Mouse (Mus musculus) adipocyte (in vitro differentiated cells): ENCODE measurements around the gene Tamm41.

Experiments used
- DNase-seq: peaks from one replicate; pipeline ENCODE4 v3.0.0-alpha.2; 2016; ENCODE audit warnings: low spot score

Tamm41 gene

GRCm38 (mm10) chr6:115037103-115038094, at the start of gene Tamm41:
Gene Tamm41 (minus strand): TSS chr6:115037876.
- DNase-seq: peak; percentile 88

DNA sequence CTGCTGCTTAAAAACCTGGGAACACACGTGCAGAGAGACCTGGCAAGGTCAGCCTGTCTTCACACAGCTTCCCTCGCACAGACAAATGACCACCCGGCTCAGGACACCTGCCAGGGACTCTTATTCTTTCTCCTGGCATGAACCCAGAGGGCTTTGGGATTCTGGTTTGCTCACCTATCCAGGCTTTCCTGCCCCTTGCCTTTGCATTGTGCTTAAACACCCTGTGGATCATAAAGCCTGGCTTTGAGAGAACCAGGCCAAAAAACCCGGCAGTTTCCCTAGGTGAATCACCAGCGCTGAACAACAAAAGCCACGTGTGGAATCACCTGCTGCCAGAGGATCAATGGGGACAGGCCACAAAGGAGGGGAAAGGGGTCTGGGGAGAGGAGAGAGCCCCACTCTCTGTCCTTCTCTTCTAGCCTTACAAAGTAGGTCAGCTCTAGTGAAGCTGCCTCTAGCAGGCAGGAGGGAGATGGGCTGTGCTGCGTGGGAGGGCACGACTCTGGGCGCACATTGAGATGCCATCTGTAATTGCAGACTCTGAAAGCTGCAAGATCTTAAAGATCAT, 47.7 kb upstream of the Tamm41 start:
- no peak for DNase-seq

DNA sequence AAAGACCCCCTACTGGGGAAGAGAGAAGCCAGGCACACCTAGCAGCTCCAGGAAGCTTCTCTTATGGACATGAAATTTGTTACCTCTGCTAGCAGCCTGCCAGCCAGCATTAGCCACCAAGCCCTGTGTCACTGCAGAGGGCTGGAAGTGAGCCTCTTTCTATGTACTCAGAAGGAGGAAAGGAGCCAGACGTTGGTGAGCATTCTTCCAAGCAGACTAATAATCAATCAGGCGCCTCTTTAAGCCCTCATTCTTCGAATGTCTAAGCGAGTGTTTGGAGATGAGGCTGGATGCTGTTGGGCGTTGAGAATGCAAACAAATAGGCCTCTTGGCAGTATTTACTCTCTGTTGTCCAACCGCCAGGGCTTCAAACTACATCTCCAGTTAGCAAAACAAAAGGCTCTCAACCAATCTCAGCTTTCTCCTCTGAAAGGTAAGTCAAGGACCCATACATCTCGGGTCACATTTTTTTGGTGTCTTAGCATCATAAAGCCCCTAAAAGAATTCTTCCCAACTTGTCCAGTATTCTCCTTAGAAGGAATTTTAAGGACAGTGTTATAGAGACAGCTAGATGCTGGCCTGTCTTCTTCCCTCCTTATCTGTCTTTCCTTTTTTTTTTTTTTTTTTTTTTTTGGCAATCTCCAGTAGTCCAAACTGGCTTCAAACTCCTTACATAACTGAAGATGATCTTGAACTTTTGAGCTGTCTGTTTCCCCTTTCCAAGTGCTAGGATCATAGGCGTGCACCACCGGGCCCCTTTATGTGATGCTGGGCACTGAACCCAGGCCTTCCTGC, 39.3 kb upstream of the Tamm41 start:
- DNase-seq: no peak

DNA sequence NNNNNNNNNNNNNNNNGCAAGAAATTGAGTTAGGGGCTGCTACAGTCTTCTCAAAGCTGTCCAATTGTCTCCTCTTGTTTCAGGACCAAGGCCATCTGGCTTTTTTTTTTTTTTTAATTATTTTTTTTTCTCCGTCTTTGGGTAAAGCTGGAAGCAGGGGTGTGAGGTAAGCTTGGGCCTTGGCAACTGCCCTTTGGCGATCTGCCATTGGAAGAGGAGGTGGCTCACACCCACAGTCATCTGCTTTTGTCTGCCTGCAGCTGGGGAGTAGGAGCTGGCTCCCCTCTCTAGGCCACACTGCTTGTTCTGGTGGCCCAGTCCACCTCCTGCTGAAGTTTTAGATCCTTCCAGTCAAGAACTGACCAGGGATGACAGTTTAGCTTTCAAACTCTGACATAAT, 34.3 kb upstream of the Tamm41 start:
- peak; percentile 47 for DNase-seq

- DNase-seq: peak; percentile 30
Observed at GRCm38 (mm10) chr6:115065411-115066241, 27.9 kb upstream of the Tamm41 start.

DNA sequence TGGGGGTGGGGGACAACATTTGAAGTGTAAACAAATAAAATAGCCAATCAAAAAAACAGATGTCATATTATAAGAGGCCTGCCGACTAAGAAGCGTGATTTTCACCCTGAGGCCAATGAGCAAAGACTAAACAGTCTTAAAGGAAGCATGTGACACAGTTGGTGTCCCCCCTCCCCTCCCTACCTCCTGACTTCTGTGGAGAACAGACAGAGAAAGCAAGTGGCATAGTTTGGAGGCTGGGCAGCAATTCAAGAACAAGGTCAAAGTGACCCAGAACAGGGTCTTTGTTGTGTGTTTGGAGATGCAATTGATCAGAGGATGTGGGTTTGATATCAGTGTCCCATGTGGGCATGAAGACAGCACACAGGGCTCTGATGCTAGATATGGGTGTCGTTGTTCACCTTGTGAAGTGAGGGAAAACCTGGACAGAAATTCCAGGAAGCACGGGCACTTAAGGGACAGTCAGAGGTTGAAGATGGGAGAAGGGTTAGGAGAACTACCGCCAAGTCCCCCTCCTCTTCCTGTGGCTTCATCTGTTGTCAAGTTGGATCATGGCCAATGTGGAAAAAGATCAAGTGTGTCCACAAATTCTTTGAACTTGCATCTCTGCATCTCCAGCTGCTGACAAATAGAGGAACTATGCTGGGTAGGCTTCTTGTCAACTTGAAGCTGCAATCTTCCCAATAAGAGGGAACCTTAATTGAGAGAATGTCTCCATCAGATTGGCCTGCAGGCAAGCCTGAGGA, 25.1 kb upstream of the Tamm41 start:
- no peak for DNase-seq

- no peak for DNase-seq
Observed at GRCm38 (mm10) chr6:115059227-115059626, 21.6 kb upstream of the Tamm41 start.

- DNase-seq: peak; percentile 75
Observed at GRCm38 (mm10) chr6:115056699-115057098, 19.0 kb upstream of the Tamm41 start.

DNA sequence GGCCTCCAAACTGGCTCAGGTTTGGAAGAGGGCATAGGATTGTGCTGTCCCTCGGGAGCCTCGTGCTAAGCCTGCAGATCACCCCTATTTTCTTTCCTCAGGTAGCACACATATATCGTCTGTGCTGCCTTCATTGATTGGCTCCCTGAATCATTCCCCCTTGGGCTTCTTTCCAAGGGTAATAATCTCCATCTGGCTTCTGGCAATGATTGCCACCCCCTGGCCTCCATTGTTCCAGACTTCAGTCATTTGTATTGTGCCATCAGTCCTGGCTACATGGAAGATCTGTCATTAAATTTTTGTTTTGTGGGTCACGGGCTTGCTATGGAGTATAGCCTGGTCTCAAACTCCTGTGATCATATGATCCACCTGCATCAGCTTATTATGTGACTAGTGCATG, 17.8 kb upstream of the Tamm41 start:
- no peak for DNase-seq

GRCm38 (mm10) chr6:115051586-115052197, 14.0 kb upstream of the Tamm41 start:
- no peak for DNase-seq

GRCm38 (mm10) chr6:115049015-115049414, 11.3 kb upstream of the Tamm41 start:
- peak; percentile 28 for DNase-seq

- no peak for DNase-seq
Observed at GRCm38 (mm10) chr6:115047816-115048215, 10.1 kb upstream of the Tamm41 start.

- DNase-seq: no peak
Observed at GRCm38 (mm10) chr6:115046064-115046463, 8.4 kb upstream of the Tamm41 start.

DNA sequence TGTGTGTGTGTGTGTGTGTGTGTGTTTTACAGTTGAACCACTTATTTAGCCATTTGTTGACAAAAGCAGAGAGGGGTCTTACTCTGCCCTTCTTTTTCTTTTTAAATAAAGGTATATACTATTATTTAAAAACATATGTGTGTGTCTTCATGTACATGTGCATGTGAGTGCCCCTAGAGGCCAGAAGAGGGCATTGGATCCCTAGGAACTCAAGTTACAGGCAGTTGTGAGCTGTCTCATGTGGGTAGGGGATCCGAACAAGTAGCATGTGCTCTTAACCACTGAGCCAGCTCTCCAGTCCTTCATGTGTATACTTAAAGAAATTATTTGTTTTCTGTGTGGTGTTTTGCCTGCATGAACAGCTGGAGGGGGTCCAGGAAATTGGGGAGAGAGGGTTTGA, 7.0 kb upstream of the Tamm41 start:
- DNase-seq: no peak

DNA sequence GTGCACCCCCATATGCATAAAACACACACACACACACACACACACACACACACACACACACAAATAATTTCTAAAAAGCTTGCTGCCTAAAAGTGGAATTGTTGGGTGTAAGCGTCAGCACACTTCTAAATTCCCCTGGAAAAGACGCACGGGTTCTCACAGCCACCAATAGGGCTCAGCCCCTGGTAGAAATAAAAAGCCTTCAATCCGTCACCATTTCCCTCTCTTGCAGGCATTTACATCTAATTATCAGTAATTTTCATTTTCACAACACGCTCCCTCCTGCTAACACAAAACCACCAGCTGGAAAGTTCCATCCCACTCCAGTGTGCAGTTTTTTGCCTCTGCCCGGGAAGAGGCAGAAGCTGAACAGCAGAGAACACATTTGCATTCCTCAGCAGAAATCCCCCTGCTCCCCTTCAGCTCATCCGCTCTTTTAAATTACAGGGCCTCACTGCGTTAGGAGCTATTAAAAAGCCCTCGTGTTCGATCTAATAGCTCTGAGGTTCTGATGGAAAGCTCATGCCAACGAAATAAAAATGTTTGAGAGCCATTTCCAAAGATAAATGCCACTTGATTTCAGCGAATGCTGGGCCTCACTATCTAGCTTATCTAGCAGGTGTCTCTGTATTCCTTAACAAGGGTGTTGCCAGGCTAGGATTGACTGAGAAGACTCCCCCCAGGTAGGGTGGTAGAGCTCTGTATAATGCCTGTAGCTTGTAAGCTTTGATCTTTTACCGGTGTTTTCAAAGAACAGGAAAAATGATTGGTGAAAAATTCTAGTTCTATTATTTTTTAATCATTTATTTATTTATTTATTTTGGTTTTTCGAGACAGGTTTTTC, 6.2 kb upstream of the Tamm41 start:
- no peak for DNase-seq

- DNase-seq: no peak
Observed at GRCm38 (mm10) chr6:115042609-115043008, 4.9 kb upstream of the Tamm41 start.

DNA sequence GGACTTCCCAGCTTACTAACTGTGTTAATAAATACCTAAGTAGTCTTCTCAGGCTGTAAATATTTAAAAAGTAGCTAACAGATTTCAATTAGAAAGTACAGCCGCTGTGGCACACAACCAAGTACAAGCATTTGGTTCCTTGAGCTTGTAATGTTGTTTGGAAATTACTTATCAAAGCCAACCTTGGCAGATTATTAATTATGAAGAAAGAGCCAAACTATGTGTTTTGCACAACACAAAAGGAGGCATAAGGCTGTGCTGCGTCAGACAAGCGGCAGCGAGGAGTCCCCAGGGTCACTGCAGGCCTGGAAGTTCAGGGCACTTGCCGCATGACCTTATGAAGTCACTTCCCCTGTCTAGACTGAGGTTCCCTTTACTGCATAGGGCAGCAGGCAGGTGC, 4.2 kb downstream of the Tamm41 start:
- no peak for DNase-seq

DNA sequence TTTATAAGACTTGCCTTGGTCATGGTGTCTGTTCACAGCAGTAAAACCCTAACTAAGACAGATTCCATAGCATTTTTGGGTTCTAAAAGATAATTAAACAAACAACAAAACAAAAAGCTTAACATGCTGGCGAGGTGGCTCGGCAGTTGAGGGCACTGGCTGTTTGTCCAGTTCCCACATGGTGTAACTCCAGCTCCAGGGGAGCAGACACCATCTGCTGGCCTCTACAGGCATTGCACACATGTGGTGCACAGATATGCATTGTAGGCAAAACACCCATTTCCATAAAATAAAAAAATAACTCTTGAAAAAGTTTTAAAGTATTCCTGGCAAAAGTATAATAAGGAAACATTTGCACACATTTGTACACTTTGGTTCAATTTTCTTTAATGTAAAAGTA, 7.6 kb downstream of the Tamm41 start:
- peak; percentile 24 for DNase-seq

GRCm38 (mm10) chr6:115029248-115029647, 8.4 kb downstream of the Tamm41 start:
- peak; percentile 63 for DNase-seq
